Mouse (Mus musculus) stomach, postnatal 0 days (tissue): ENCODE measurements around the gene Sgo2b. TPM values are rescaled to one million over a fixed set of nuclear protein-coding genes. Genes with fewer than 3 reads are reported as not detected.

Experiments
- ATAC-seq: fragments of 200-750 bp; cut with Nextera tagmentation; 2 replicates; pipeline ENCODE4 v1.8.0; 2017; ENCODE audit not compliant: low FRiP score, low TSS enrichment
- DNase-seq: peaks from one replicate; pipeline ENCODE4 v3.0.0-alpha.2; 2016; ENCODE audit warnings: low spot score
- H3K27ac ChIP-seq: fragments of 300-500 bp; sonication (generic); replicated peaks from 2 replicates; pipeline ENCODE4 v1.5.1; 2014; ENCODE audit warnings: mild to moderate bottlenecking, control low read depth
- H3K27me3 ChIP-seq: fragments of 300-500 bp; sonication (generic); 2 replicates; pipeline ENCODE4 v1.6.1; 2014; ENCODE audit warnings: low read length; ENCODE audit not compliant: control insufficient read depth, insufficient read depth
- H3K36me3 ChIP-seq: fragments of 300-500 bp; sonication (generic); 2 replicates; pipeline ENCODE4 v1.6.1; 2014; ENCODE audit warnings: low read length, mixed read lengths; ENCODE audit not compliant: control insufficient read depth, insufficient read depth
- H3K4me1 ChIP-seq: fragments of 300-500 bp; sonication (generic); replicated peaks from 2 replicates; pipeline ENCODE4 v1.6.1; 2014; ENCODE audit warnings: antibody characterized with exemption; ENCODE audit not compliant: control insufficient read depth, insufficient read depth
- H3K4me2 ChIP-seq: fragments of 300-500 bp; sonication (generic); replicated peaks from 2 replicates; pipeline ENCODE4 v1.6.1; 2014; ENCODE audit warnings: low read depth, mild to moderate bottlenecking, control low read depth, moderate library complexity
- H3K4me3 ChIP-seq: fragments of 300-500 bp; sonication (generic); 2 replicates; pipeline ENCODE4 v1.5.1; 2014; ENCODE audit warnings: low read depth, low read length, control low read depth
- H3K9ac ChIP-seq: fragments of 300-500 bp; sonication (generic); 2 replicates; pipeline ENCODE4 v1.6.1; 2014; ENCODE audit warnings: mild to moderate bottlenecking, low read length, control low read depth, mixed read lengths
- H3K9me3 ChIP-seq: fragments of 300-500 bp; sonication (generic); 2 replicates; pipeline ENCODE4 v1.6.1; 2016; ENCODE audit warnings: low read length; ENCODE audit not compliant: control insufficient read depth
- CTCF ChIP-seq: IDR thresholded peaks from 2 replicates; pipeline ENCODE4 v1.5.1; 2016; ENCODE audit warnings: antibody characterized with exemption, low read depth, mild to moderate bottlenecking, moderate library complexity
- EP300 ChIP-seq: optimal IDR thresholded peaks from 2 replicates; pipeline ENCODE3; 2016; ENCODE audit warnings: antibody characterized with exemption
- WGBS: fragments of 180-500 bp; shearing (Covaris S2); extraction: QIAGEN DNeasy Blood & Tissue Kit; methylation state at CpG from one replicate; pipeline ENCODE4 v1.1.7; 2014; 5-methylcytosine and 5-hydroxymethylcytosine counted together
- polyA plus RNA-seq: library from polyadenylated mRNA; unstranded; fragments of >200 nt; fragmentation: Nextera tagmentation; extraction: Ambion mirVana; gene quantifications from 2 replicates; pipeline ENCODE4 v1.2.1, GENCODE M21; 2015

Gene Sgo2b
- polyA plus RNA-seq, 1 experiment from 2014 or later, result not detected

DNA sequence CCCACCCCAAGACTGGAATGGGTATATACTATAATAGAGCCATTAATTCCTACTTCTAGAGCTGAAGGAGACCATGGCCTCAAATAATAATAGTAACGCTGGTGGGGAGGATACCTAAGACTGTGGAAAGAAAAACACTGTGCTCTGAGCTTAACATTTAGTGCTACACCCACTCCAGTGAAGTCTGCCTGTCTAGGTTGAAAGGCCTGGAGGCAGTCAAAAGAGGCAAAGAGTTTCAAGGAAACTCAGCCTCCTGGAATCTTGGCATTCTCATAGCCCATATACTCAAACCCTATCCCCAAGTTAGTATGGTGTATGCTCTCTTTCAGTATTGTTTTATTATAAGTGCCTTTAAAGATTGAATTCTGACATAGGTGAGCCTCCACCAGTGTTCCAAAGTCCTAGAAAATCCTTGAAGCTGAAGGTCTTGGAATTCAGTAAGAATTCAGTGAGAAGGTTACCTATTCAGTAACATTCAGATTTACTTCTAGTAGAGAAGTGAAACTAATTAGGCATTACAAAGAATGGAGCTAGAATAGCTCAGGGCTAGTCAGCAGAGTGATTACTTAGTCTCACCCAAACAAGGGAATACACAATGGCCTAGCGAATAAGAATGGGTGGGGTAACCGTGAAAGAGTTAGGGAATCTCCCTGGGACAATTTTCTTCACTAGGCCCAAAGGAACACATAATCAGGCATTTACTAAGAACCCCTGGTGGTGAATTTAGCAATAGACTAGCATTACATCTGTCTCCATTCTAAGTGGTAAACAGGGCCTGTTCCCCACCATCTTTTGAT lies 22.5 kb downstream of the Sgo2b start:
- H3K27ac ChIP-seq, result no peak overlapping the region
- ATAC-seq (no peak), DNase-seq (no peak)
- H3K4me1 ChIP-seq, result no peaks in the 10 kb centered on the region
- no peak overlapping the region for H3K9ac ChIP-seq
- no peaks in the 10 kb centered on the region for H3K9me3 ChIP-seq
- H3K27me3 ChIP-seq, result no peaks in the 10 kb centered on the region
- WGBS, result 75% methylated on average over 3 of the region's 3 CpGs
- H3K36me3 ChIP-seq, result no peaks in the 10 kb centered on the region
- H3K4me2 ChIP-seq, result no peak overlapping the region
- no peak for TF ChIP-seq EP300
- TF ChIP-seq CTCF, result no peak
- no peak overlapping the region for H3K4me3 ChIP-seq

GRCm38 (mm10) chr8:63921257-63921960 lies 30.6 kb downstream of the Sgo2b start:
- DNase-seq, result no peak
- WGBS, result 66% methylated on average over 4 of the region's 4 CpGs
- no peak overlapping the region for H3K4me3 ChIP-seq
- H3K36me3 ChIP-seq, result no peaks in the 10 kb centered on the region
- H3K27me3 ChIP-seq, result no peaks in the 10 kb centered on the region
- H3K9me3 ChIP-seq, result no peaks in the 10 kb centered on the region
- TF ChIP-seq CTCF, result no peak
- H3K27ac ChIP-seq, result no peak overlapping the region
- no peak overlapping the region for H3K4me2 ChIP-seq
- no peak overlapping the region for H3K9ac ChIP-seq
- no peak for ATAC-seq
- H3K4me1 ChIP-seq, result no peaks in the 10 kb centered on the region

- Histone ChIP-seq H3K9ac (no peak overlapping the region), H3K4me1 (no peaks in the 10 kb centered on the region), H3K4me3 (no peak overlapping the region), H3K27me3 (no peaks in the 10 kb centered on the region), H3K9me3 (no peaks in the 10 kb centered on the region), H3K27ac (no peak overlapping the region), H3K4me2 (no peak overlapping the region), H3K36me3 (no peaks in the 10 kb centered on the region)
- DNase-seq, result no peak
- TF ChIP-seq EP300 (no peak), CTCF (no peak)
- no peak for ATAC-seq
- WGBS, result 62% methylated on average over 2 of the region's 2 CpGs
Measured at GRCm38 (mm10) chr8:63895096-63895495, 57.0 kb downstream of the Sgo2b start.

DNA sequence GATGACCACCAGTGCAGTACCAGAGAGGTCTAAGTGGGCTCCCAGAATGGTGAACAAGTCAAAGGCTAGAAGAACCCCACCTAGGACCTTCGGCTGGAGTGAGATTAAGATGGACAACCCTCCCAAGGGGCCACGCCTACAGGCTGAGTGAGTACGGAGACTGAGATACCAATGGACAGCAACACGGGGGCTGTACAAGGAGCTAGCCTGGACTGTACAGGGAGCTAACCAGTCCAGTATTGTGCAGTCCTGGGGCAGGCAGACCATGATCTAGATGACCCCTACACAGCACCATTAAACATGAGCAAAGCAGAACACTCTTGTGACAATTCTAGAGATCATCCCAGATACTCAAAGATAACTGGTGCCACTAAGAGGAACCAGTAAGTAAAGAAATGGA lies 73.7 kb downstream of the Sgo2b start:
- H3K4me2 ChIP-seq, result no peak overlapping the region
- H3K4me3 ChIP-seq, result no peak overlapping the region
- no peaks in the 10 kb centered on the region for H3K36me3 ChIP-seq
- no peak for TF ChIP-seq EP300
- TF ChIP-seq CTCF, result no peak
- ATAC-seq, result no peak
- WGBS, result 83% methylated on average over 4 of the region's 4 CpGs
- H3K27me3 ChIP-seq, result no peaks in the 10 kb centered on the region
- no peak overlapping the region for H3K9ac ChIP-seq
- H3K27ac ChIP-seq, result no peak overlapping the region
- H3K4me1 ChIP-seq, result no peaks in the 10 kb centered on the region
- H3K9me3 ChIP-seq, result no peaks in the 10 kb centered on the region
- DNase-seq, result no peak

- H3K4me1 ChIP-seq, result no peaks in the 10 kb centered on the region
- peak; percentile 82 for ATAC-seq
- no peak overlapping the region for H3K4me3 ChIP-seq
- no peak overlapping the region for H3K4me2 ChIP-seq
- 4% methylated on average over 6 of the region's 6 CpGs for WGBS
- DNase-seq, result peak; percentile 59
- H3K27ac ChIP-seq, result no peak overlapping the region
- no peak overlapping the region for H3K9ac ChIP-seq
- no peaks in the 10 kb centered on the region for H3K36me3 ChIP-seq
- no peaks in the 10 kb centered on the region for H3K9me3 ChIP-seq
- TF ChIP-seq EP300, result no peak
- peak; percentile 90 for TF ChIP-seq CTCF
- no peaks in the 10 kb centered on the region for H3K27me3 ChIP-seq
Measured at GRCm38 (mm10) chr8:63877393-63877792, 74.7 kb downstream of the Sgo2b start.

DNA sequence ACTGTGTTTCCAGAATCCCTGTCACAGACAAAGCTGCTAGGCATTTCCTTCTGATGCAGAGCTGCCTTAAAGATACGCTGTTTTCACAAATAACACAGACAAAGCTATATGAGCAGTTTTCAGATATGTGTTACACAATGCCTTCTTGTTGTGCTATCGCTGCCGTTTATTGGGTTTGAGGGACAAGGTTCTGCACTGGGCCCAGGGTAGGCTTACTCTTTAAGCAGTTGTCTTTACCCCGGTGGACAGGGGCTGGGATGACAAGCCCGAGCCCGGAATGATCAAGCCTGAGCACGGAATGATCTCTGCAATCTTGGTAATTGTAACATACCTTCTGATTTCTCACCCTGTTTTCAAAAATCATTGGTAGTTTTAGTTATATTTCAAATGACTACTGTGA lies 75.1 kb downstream of the Sgo2b start:
- 90% methylated on average over 7 of the region's 7 CpGs for WGBS
- Histone ChIP-seq H3K4me2 (no peak overlapping the region), H3K27ac (no peak overlapping the region), H3K4me3 (no peak overlapping the region), H3K27me3 (no peaks in the 10 kb centered on the region), H3K9ac (no peak overlapping the region), H3K36me3 (no peaks in the 10 kb centered on the region), H3K4me1 (no peaks in the 10 kb centered on the region), H3K9me3 (no peaks in the 10 kb centered on the region)
- no peak for DNase-seq
- no peak for TF ChIP-seq CTCF
- no peak for TF ChIP-seq EP300
- no peak for ATAC-seq
